Mouse (Mus musculus): ENCODE results near the gene Siah1a.
A peak's percentile ranks its signal among the peaks of the same experiment; 100 is the strongest.

Gene Siah1a

GRCm38 (mm10) chr8:86744313-86745220 is 1.2 kb downstream of the Siah1a start:
- no peak for DNase-seq (ENCODE audit: low read depth in 2 of 2, low spot score in 2 of 2)

- DNase-seq (ENCODE audit: low read depth in 2 of 2, low spot score in 2 of 2), result no peak
Observed at GRCm38 (mm10) chr8:86742605-86743345, 3.0 kb downstream of the Siah1a start.

- no peak for DNase-seq (ENCODE audit: low read depth in 2 of 2, low spot score in 2 of 2)
Observed at GRCm38 (mm10) chr8:86741627-86742026, 4.1 kb downstream of the Siah1a start.

GRCm38 (mm10) chr8:86740899-86741298 is 4.8 kb downstream of the Siah1a start:
- no peak for DNase-seq (ENCODE audit: low read depth in 2 of 2, low spot score in 2 of 2)

- peak in 1 of 2 experiments; percentile 21 for DNase-seq (ENCODE audit: low read depth in 2 of 2, low spot score in 2 of 2)
Observed at GRCm38 (mm10) chr8:86735446-86736111, 10.2 kb downstream of the Siah1a start.

GRCm38 (mm10) chr8:86734954-86735353 is 10.8 kb downstream of the Siah1a start:
- no peak for DNase-seq (ENCODE audit: low read depth in 2 of 2, low spot score in 2 of 2)

- no peak for DNase-seq (ENCODE audit: low read depth in 2 of 2, low spot score in 2 of 2)
Observed at GRCm38 (mm10) chr8:86734171-86734570, 11.6 kb downstream of the Siah1a start.

GRCm38 (mm10) chr8:86730860-86731259 is 14.9 kb downstream of the Siah1a start:
- DNase-seq (ENCODE audit: low read depth in 2 of 2, low spot score in 2 of 2), result no peak

GRCm38 (mm10) chr8:86730303-86730702 is 15.4 kb downstream of the Siah1a start:
- no peak for DNase-seq (ENCODE audit: low read depth in 2 of 2, low spot score in 2 of 2)

GRCm38 (mm10) chr8:86728224-86728950 is 17.3 kb downstream of the Siah1a start:
- DNase-seq (ENCODE audit: low read depth in 2 of 2, low spot score in 2 of 2), result no peak

GRCm38 (mm10) chr8:86726959-86727358 is 18.8 kb downstream of the Siah1a start:
- no peak for DNase-seq (ENCODE audit: low read depth in 2 of 2, low spot score in 2 of 2)

- no peak for DNase-seq (ENCODE audit: low read depth in 2 of 2, low spot score in 2 of 2)
Observed at GRCm38 (mm10) chr8:86721490-86721889, 24.2 kb downstream of the Siah1a start.

GRCm38 (mm10) chr8:86720756-86721459 is 24.8 kb downstream of the Siah1a start:
- DNase-seq (ENCODE audit: low read depth in 2 of 2, low spot score in 2 of 2), result peak in 1 of 2 experiments; percentile 50

GRCm38 (mm10) chr8:86719368-86719767 is 26.4 kb downstream of the Siah1a start:
- DNase-seq (ENCODE audit: low read depth in 2 of 2, low spot score in 2 of 2), result no peak

- DNase-seq (ENCODE audit: low read depth in 2 of 2, low spot score in 2 of 2), result no peak
Observed at GRCm38 (mm10) chr8:86718332-86718994, 27.3 kb downstream of the Siah1a start.

GRCm38 (mm10) chr8:86713407-86714188 is 32.1 kb downstream of the Siah1a start:
- DNase-seq (ENCODE audit: low read depth in 2 of 2, low spot score in 2 of 2), result no peak

- DNase-seq (ENCODE audit: low read depth in 2 of 2, low spot score in 2 of 2), result no peak
Observed at GRCm38 (mm10) chr8:86712594-86712993, 33.1 kb downstream of the Siah1a start.

- peak; percentile 86 to 91 for DNase-seq (ENCODE audit: low read depth in 2 of 2, low spot score in 2 of 2)
Observed at GRCm38 (mm10) chr8:86707873-86708272, 37.9 kb downstream of the Siah1a start.

GRCm38 (mm10) chr8:86706756-86707155 is 39.0 kb downstream of the Siah1a start:
- DNase-seq (ENCODE audit: low read depth in 2 of 2, low spot score in 2 of 2), result no peak

All from CD8-positive naive resting alpha-beta T cell, adult 2 months (primary cell).